Mouse (Mus musculus): Measurements from ENCODE around the gene C87436. TPM values are rescaled to one million over a fixed set of nuclear protein-coding genes. Genes with fewer than 3 reads are reported as not detected.
A peak's percentile ranks its signal among the peaks of the same experiment; 100 is the strongest.

C87436 gene
- total and polyA plus RNA-seq, 3 experiments = 11.6 to 18.5 TPM; not detected in 1

DNA sequence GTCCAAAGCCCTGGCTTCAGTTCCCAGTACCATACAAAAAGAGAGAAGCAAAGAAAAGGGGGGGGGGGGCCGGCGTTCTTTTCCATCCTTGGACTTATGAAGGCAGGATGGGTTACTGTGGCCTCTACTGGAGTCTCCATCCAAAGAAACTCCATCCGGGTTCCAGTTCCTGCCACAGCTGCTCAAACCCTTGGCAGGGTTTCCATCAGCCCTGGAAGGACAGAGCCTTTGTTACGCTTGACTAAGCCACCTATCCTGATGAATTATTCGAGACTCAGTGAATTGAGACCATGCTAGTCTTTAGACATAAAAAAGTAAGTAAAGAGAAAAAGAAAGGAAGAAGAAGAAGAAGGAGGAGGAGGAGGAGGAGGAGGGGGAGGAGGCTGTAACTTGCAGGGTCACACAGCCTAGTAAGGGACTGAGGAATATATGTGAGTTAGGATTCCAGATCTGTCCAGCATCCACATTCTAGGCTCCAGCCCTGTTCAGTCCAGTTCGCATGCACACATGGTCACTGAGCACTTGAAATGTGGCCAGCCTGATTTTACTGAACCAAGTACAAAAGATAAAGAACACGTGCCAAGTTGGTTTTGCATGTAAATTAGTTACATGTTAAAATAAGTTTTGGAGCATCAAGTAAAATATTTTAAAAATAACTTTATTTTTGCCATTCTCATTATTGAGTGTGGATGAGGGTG lies 47.9 kb downstream of the C87436 start:
- DNase-seq (ENCODE audit: low read depth, low spot score) = no peak
- Histone ChIP-seq H3K4me1 (ENCODE audit: control insufficient read depth in 1 of 2, insufficient read depth in 2 of 2, low read length in 2 of 2) (peaks cover 6% of the 10 kb centered on the region in 2 experiments; a peak in 2 of 4 replicates), H3K4me3 (ENCODE audit: control insufficient read depth in 1 of 2, insufficient read depth in 1 of 2, low read depth in 2 of 2, low read length in 2 of 2) (no peak overlapping the region), H3K36me3 (ENCODE audit: control insufficient read depth in 1 of 2, insufficient read depth in 2 of 2, low read length in 2 of 2) (peaks cover 0 to 9% of the 10 kb centered on the region in 2 experiments; a peak in 2 of 4 replicates), H3K9ac (ENCODE audit: control insufficient read depth, low read depth, low read length, poor library complexity, severe bottlenecking) (no peak overlapping the region), H3K27me3 (ENCODE audit: control insufficient read depth in 1 of 2, insufficient read depth in 2 of 2, low read length in 2 of 2) (no peaks in the 10 kb centered on the region), H3K27ac (ENCODE audit: control insufficient read depth, low read depth, low read length) (no peak overlapping the region), H3K9me3 (replicated peaks; ENCODE audit: insufficient read depth, low read length) (no peaks in the 10 kb centered on the region), H3K79me2 (ENCODE audit: control insufficient read depth, insufficient read depth, low read length, poor library complexity) (peaks cover 4% of the 10 kb centered on the region; the same call in 1 of the 2 replicates)
- no peak for TF ChIP-seq ETS1 (IDR thresholded peaks at IDR 0.05; ENCODE audit: low read depth, low read length)
- TF ChIP-seq TBP (IDR thresholded peaks at IDR 0.05; ENCODE audit: low read depth, low read length) = no peak
- no peak for TF ChIP-seq USF2 (IDR thresholded peaks at IDR 0.05; ENCODE audit: borderline replicate concordance in 1 of 2, insufficient read depth in 1 of 2, low read depth in 1 of 2, low read length in 2 of 2)
- no peak for TF ChIP-seq MYC (IDR thresholded peaks at IDR 0.05; ENCODE audit: low read depth, low read length)
- TF ChIP-seq MXI1 (IDR thresholded peaks at IDR 0.05; ENCODE audit: low read depth, low read length) = no peak
- no peak for TF ChIP-seq POLR2AphosphoS2 (IDR thresholded peaks at IDR 0.05; ENCODE audit: low read length)
- no peak for TF ChIP-seq GATA1 (IDR thresholded peaks at IDR 0.05; ENCODE audit: low read depth, low read length)
- no peak for TF ChIP-seq POLR2A (IDR thresholded peaks at IDR 0.05; ENCODE audit: control insufficient read depth in 1 of 2, insufficient read depth in 1 of 2, low read depth in 1 of 2, low read length in 2 of 2, poor library complexity in 1 of 2)

DNA sequence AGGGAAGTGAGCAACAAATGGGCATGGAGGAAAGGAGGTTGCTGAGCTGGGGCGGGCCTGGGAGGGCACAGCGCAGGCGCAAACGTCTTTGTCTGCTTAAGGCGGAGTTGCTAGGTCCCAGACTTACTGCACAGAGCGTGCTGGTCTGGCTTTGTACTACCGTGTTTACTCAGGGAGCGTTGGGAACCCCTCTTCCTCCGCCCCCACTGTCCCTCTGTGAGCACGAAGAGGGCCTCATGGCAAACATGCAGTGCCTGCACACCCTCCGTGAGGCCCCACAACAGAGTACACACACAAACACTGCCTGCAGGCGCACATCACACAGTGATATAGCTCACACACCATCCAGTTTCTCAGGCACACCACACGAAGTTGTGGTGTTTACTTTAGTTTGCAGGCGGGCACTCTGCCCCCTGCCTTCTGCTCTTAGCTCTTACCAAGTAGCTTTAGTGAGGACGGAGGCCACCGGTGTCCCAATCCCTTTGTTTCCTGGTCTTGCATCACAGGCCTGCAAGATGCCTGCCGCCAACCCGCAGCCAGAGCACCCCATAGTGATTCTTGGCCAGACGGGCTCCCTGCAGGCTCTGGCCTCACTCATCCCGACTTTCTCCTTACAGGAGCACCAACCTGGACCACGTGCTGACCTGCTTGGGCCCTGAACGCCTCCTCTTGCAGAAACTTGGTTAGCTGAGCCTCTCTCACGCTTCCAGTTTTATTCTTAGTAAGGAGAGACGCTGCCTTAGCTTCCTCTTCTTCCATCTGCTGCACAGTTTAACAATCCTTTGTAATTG lies 49.4 kb downstream of the C87436 start:
- Histone ChIP-seq H3K4me1 (ENCODE audit: control insufficient read depth in 1 of 2, insufficient read depth in 2 of 2, low read length in 2 of 2) (peaks cover 6% of the 10 kb centered on the region in 2 experiments; a peak in 2 of 4 replicates), H3K27ac (ENCODE audit: control insufficient read depth, low read depth, low read length) (peak overlapping the region; percentile 98), H3K36me3 (ENCODE audit: control insufficient read depth in 1 of 2, insufficient read depth in 2 of 2, low read length in 2 of 2) (peaks cover 0 to 9% of the 10 kb centered on the region in 2 experiments; a peak in 2 of 4 replicates), H3K79me2 (ENCODE audit: control insufficient read depth, insufficient read depth, low read length, poor library complexity) (peaks cover 4% of the 10 kb centered on the region; the same call in 1 of the 2 replicates), H3K9ac (ENCODE audit: control insufficient read depth, low read depth, low read length, poor library complexity, severe bottlenecking) (peak overlapping the region; percentile 88), H3K9me3 (replicated peaks; ENCODE audit: insufficient read depth, low read length) (no peaks in the 10 kb centered on the region), H3K27me3 (ENCODE audit: control insufficient read depth in 1 of 2, insufficient read depth in 2 of 2, low read length in 2 of 2) (no peaks in the 10 kb centered on the region), H3K4me3 (ENCODE audit: control insufficient read depth in 1 of 2, insufficient read depth in 1 of 2, low read depth in 2 of 2, low read length in 2 of 2) (peak overlapping the region; percentile 51 to 68)
- DNase-seq (ENCODE audit: low read depth, low spot score) = peak; percentile 96
- TF ChIP-seq TBP (IDR thresholded peaks at IDR 0.05; ENCODE audit: low read depth, low read length) (peak; percentile 3; the same call in 1 of the 2 replicates), CHD2 (IDR thresholded peaks at IDR 0.05; ENCODE audit: low read length) (no peak), E2F4 (IDR thresholded peaks at IDR 0.05; ENCODE audit: borderline replicate concordance, low read depth, low read length) (no peak), POLR2A (IDR thresholded peaks at IDR 0.05; ENCODE audit: control insufficient read depth in 1 of 2, insufficient read depth in 1 of 2, low read depth in 1 of 2, low read length in 2 of 2, poor library complexity in 1 of 2) (peak in 1 of 2 experiments; percentile 91), MXI1 (IDR thresholded peaks at IDR 0.05; ENCODE audit: low read depth, low read length) (peak; percentile 43; the same call in 1 of the 2 replicates), ETS1 (IDR thresholded peaks at IDR 0.05; ENCODE audit: low read depth, low read length) (peak; percentile 49; the same call in 1 of the 2 replicates), NELFE (IDR thresholded peaks at IDR 0.05; ENCODE audit: low read depth, low read length) (peak; percentile 73), MAX (IDR thresholded peaks at IDR 0.05; ENCODE audit: low read length) (peak; percentile 51), BHLHE40 (IDR thresholded peaks at IDR 0.05; ENCODE audit: borderline replicate concordance, low read depth, low read length) (no peak), MYB (IDR thresholded peaks at IDR 0.05; ENCODE audit: low read depth, low read length) (no peak), SIN3A (IDR thresholded peaks at IDR 0.05; ENCODE audit: low read length) (0 out of 2 replicates have a peak, but pooled peaks have one; percentile 74), MAFK (IDR thresholded peaks at IDR 0.05; ENCODE audit: borderline replicate concordance, low read depth, low read length) (no peak), POLR2AphosphoS2 (IDR thresholded peaks at IDR 0.05; ENCODE audit: low read length) (peak; percentile 69; the same call in 1 of the 2 replicates), CHD1 (IDR thresholded peaks at IDR 0.05; ENCODE audit: low read depth, low read length) (peak; percentile 69; the same call in 1 of the 2 replicates), MEF2A (IDR thresholded peaks at IDR 0.05; ENCODE audit: extremely low read depth, insufficient replicate concordance, low read depth, low read length, poor library complexity, severe bottlenecking) (no peak), ZKSCAN1 (IDR thresholded peaks at IDR 0.05; ENCODE audit: low read depth, low read length) (no peak), MYC (IDR thresholded peaks at IDR 0.05; ENCODE audit: low read depth, low read length) (peak; percentile 88), GATA1 (IDR thresholded peaks at IDR 0.05; ENCODE audit: low read depth, low read length) (no peak), POLR2AphosphoS5 (IDR thresholded peaks at IDR 0.05; ENCODE audit: borderline replicate concordance, low read depth, low read length) (0 out of 2 replicates have a peak, but pooled peaks have one; percentile 58), NRF1 (IDR thresholded peaks at IDR 0.05; ENCODE audit: insufficient read depth, low read depth, low read length, poor library complexity, severe bottlenecking) (peak; percentile 83), ELF1 (IDR thresholded peaks at IDR 0.05; ENCODE audit: low read depth, low read length) (peak; percentile 5; the same call in 1 of the 2 replicates), CTCF (IDR thresholded peaks at IDR 0.05 in 2 of 3, conservative IDR thresholded peaks at IDR 0.05 in 1 of 3; ENCODE audit: control insufficient read depth in 1 of 3, insufficient read depth in 1 of 3, low read depth in 2 of 3, low read length in 3 of 3, poor library complexity in 1 of 3, severe bottlenecking in 1 of 3) (no peak; a peak in 1 of 6 replicates), HCFC1 (IDR thresholded peaks at IDR 0.05; ENCODE audit: low read depth, low read length) (peak; percentile 70; the same call in 1 of the 2 replicates), SMC3 (IDR thresholded peaks at IDR 0.05; ENCODE audit: low read depth, low read length) (no peak)

All from MEL (cell line).